10 mouse cellular contexts compared by ENCODE assay signal in genomic region chr6:88203791-88204405, GRCm38 (mm10). TPM values are rescaled to one million over a fixed set of nuclear protein-coding genes. Genes with fewer than 3 reads are reported as not detected.
DNase-seq lines count a peak whose midpoint lies in the region; ATAC-seq and TF ChIP-seq lines count a peak whose summit lies in the region.
"Had no signal": no experiment of that assay in that cellular context is flagged by ENCODE, and none has a peak within 500 bp of the region (broad histone marks: within the 10 kb centered on the region; RNA-seq: fewer than 3 reads in every experiment).

No protein-coding gene starts in this region.

- 13% methylated on average over 10 of the region's 10 CpGs for WGBS in intestine, embryonic 14.5 days
- 28% methylated on average over 10 of the region's 10 CpGs for WGBS in intestine, postnatal 0 days
- 20% methylated on average over 10 of the region's 10 CpGs for WGBS in intestine, embryonic 15.5 days
- 3% methylated on average over 10 of the region's 10 CpGs for WGBS in forebrain, embryonic 11.5 days

- peaks cover 87% of the 10 kb centered on the region for H3K27me3 ChIP-seq in intestine, embryonic 14.5 days (replicated peaks; ENCODE audit: control insufficient read depth, insufficient read depth, low read length)
- H3K27me3 ChIP-seq in intestine, postnatal 0 days (replicated peaks; ENCODE audit: control insufficient read depth, insufficient read depth, low read length): peaks cover 80% of the 10 kb centered on the region
- H3K27me3 ChIP-seq in testis, adult 2 months (ENCODE audit: control insufficient read depth, insufficient read depth, low read length): no peaks in the 10 kb centered on the region; the same call in 1 of the 2 replicates
- peaks cover 92% of the 10 kb centered on the region for H3K27me3 ChIP-seq in intestine, embryonic 15.5 days (replicated peaks)
- H3K27me3 ChIP-seq in forebrain, embryonic 11.5 days (ENCODE audit: control insufficient read depth, insufficient read depth, low read length): peaks cover 81% of the 10 kb centered on the region

- H3K9me3 ChIP-seq in intestine, embryonic 14.5 days (ENCODE audit: control insufficient read depth, low read length): no peaks in the 10 kb centered on the region
- no peaks in the 10 kb centered on the region for H3K9me3 ChIP-seq in intestine, postnatal 0 days (ENCODE audit: control insufficient read depth)
- no peaks in the 10 kb centered on the region for H3K9me3 ChIP-seq in intestine, embryonic 15.5 days
- no peaks in the 10 kb centered on the region for H3K9me3 ChIP-seq in forebrain, embryonic 11.5 days (ENCODE audit: control insufficient read depth, low read length)
- H3K9me3 ChIP-seq: neural tube, embryonic 13.5 days had no signal

- no peak overlapping the region for H3K9ac ChIP-seq in intestine, embryonic 14.5 days (ENCODE audit: low read length)
- no peak overlapping the region for H3K9ac ChIP-seq in intestine, postnatal 0 days (ENCODE audit: low read depth, low read length)
- H3K9ac ChIP-seq in intestine, embryonic 15.5 days: no peak overlapping the region
- no peak overlapping the region for H3K9ac ChIP-seq in forebrain, embryonic 11.5 days (ENCODE audit: low read length)
- H3K9ac ChIP-seq: neural tube, embryonic 13.5 days had no signal

- H3K4me2 ChIP-seq in intestine, embryonic 14.5 days (ENCODE audit: low read length): no peak overlapping the region
- no peak overlapping the region for H3K4me2 ChIP-seq in intestine, postnatal 0 days (replicated peaks; ENCODE audit: low read depth)
- 0 out of 2 replicates have a peak overlapping the region, but pooled peaks have one; percentile 3 for H3K4me2 ChIP-seq in intestine, embryonic 15.5 days (replicated peaks)
- no peak overlapping the region for H3K4me2 ChIP-seq in forebrain, embryonic 11.5 days (ENCODE audit: low read depth, low read length, severe bottlenecking)
- H3K4me2 ChIP-seq: neural tube, embryonic 13.5 days had no signal

- H3K36me3 ChIP-seq in intestine, embryonic 14.5 days (ENCODE audit: control insufficient read depth, insufficient read depth, low read length): no peaks in the 10 kb centered on the region
- H3K36me3 ChIP-seq in intestine, postnatal 0 days (ENCODE audit: control insufficient read depth, insufficient read depth): no peaks in the 10 kb centered on the region
- H3K36me3 ChIP-seq in testis, adult 2 months (ENCODE audit: control insufficient read depth, insufficient read depth, low read length): no peaks in the 10 kb centered on the region
- no peaks in the 10 kb centered on the region for H3K36me3 ChIP-seq in intestine, embryonic 15.5 days
- no peaks in the 10 kb centered on the region for H3K36me3 ChIP-seq in forebrain, embryonic 11.5 days (ENCODE audit: control insufficient read depth, insufficient read depth, low read length)
- H3K36me3 ChIP-seq: neural tube, embryonic 13.5 days had no signal

- peaks cover 2% of the 10 kb centered on the region; the same call in 1 of the 2 replicates for H3K4me1 ChIP-seq in intestine, embryonic 14.5 days (replicated peaks; ENCODE audit: control insufficient read depth, insufficient read depth, low read length)
- H3K4me1 ChIP-seq in intestine, postnatal 0 days (replicated peaks; ENCODE audit: control insufficient read depth, insufficient read depth, low read length): no peaks in the 10 kb centered on the region
- peaks cover 20% of the 10 kb centered on the region for H3K4me1 ChIP-seq in testis, adult 2 months (ENCODE audit: control insufficient read depth, insufficient read depth, low read length)
- peaks cover 11% of the 10 kb centered on the region for H3K4me1 ChIP-seq in intestine, embryonic 15.5 days (replicated peaks)
- H3K4me1 ChIP-seq in forebrain, embryonic 11.5 days (replicated peaks; ENCODE audit: control insufficient read depth, insufficient read depth, low read length): 0 out of 2 replicates have a peak, but pooled peaks cover 3% of the 10 kb centered on the region

- DNase-seq in intestine, embryonic 14.5 days (ENCODE audit: low spot score): peak; percentile 61
- DNase-seq in testis, postnatal 14 days (ENCODE audit: low spot score): no peak
- no peak for DNase-seq in cerebellum, adult 18-20 months
- DNase-seq in forebrain, embryonic 11.5 days (ENCODE audit: low spot score): no peak
- DNase-seq: cerebellum, postnatal 25 days; gastrocnemius, postnatal 14 days had no signal

- no peak overlapping the region for H3K4me3 ChIP-seq in intestine, embryonic 14.5 days (ENCODE audit: low read depth, low read length)
- H3K4me3 ChIP-seq in intestine, postnatal 0 days (ENCODE audit: low read depth, low read length): no peak overlapping the region
- peak overlapping the region; percentile 54 for H3K4me3 ChIP-seq in testis, adult 2 months (ENCODE audit: control insufficient read depth, low read depth, low read length)
- H3K4me3 ChIP-seq in intestine, embryonic 15.5 days (replicated peaks): no peak overlapping the region
- no peak overlapping the region for H3K4me3 ChIP-seq in forebrain, embryonic 11.5 days (ENCODE audit: low read depth, low read length)
- H3K4me3 ChIP-seq: neural tube, embryonic 13.5 days had no signal

- TF ChIP-seq CTCF in intestine, postnatal 0 days (IDR thresholded peaks at IDR 0.05; ENCODE audit: low read depth): no peak
- TF ChIP-seq CTCF in testis, adult 2 months (IDR thresholded peaks at IDR 0.05; ENCODE audit: control insufficient read depth, insufficient read depth, insufficient replicate concordance, low read depth, low read length): no peak

- no peak for ATAC-seq in intestine, embryonic 14.5 days (replicated peaks; ENCODE audit: low FRiP score, low TSS enrichment, low read depth)
- no peak for ATAC-seq in intestine, postnatal 0 days
- ATAC-seq in intestine, embryonic 15.5 days: no peak
- no peak for ATAC-seq in forebrain, embryonic 11.5 days (replicated peaks; ENCODE audit: low FRiP score)

- 0 out of 2 replicates have a peak overlapping the region, but pooled peaks have one; percentile 18 for H3K27ac ChIP-seq in intestine, embryonic 14.5 days (ENCODE audit: low read depth)
- H3K27ac ChIP-seq in intestine, postnatal 0 days (ENCODE audit: low read depth, low read length): no peak overlapping the region
- no peak overlapping the region for H3K27ac ChIP-seq in testis, adult 2 months (ENCODE audit: control insufficient read depth, insufficient read depth, low read depth, low read length)
- H3K27ac ChIP-seq in intestine, embryonic 15.5 days: no peak overlapping the region
- H3K27ac ChIP-seq in forebrain, embryonic 11.5 days (ENCODE audit: low read depth, low read length): no peak overlapping the region
- H3K27ac ChIP-seq: neural tube, embryonic 13.5 days had no signal

- TF ChIP-seq POLR2A in testis, adult 2 months (IDR thresholded peaks at IDR 0.05; ENCODE audit: control insufficient read depth, low read depth, low read length): no peak

RNA-seq across cellular contexts. Expression of gene Gata2, which starts 10.2 kb away (rescaled TPM):
- 3.7 and 4.7 TPM in 2 replicates for polyA plus RNA-seq in intestine, embryonic 14.5 days (2014; fragmentation: Nextera tagmentation; extraction: Ambion mirVana)
- 3.5 and 3.7 TPM in 2 replicates for polyA plus RNA-seq in intestine, postnatal 0 days (2015; fragmentation: Nextera tagmentation; extraction: Ambion mirVana)
- 44.7 and 54.1 TPM in 2 replicates for polyA plus RNA-seq in testis, adult 2 months (2012; rRNA removed)
- polyA plus RNA-seq in intestine, embryonic 15.5 days (2015; fragmentation: Nextera tagmentation; extraction: Ambion mirVana): 6.4 and 8.7 TPM in 2 replicates
- 6.3 and 7.9 TPM in 2 replicates for polyA plus RNA-seq in forebrain, embryonic 11.5 days (2014; fragmentation: Nextera tagmentation; extraction: Ambion mirVana)

RNA-seq across cellular contexts. Expression of gene Dnajb8, which starts 18.2 kb away (rescaled TPM):
- not detected in 2 replicates for polyA plus RNA-seq in intestine, embryonic 14.5 days (2014; fragmentation: Nextera tagmentation; extraction: Ambion mirVana)
- polyA plus RNA-seq in intestine, postnatal 0 days (2015; fragmentation: Nextera tagmentation; extraction: Ambion mirVana): not detected in 2 replicates
- polyA plus RNA-seq in testis, adult 2 months (2012; rRNA removed): 720 and 738 TPM in 2 replicates
- not detected in 2 replicates for polyA plus RNA-seq in intestine, embryonic 15.5 days (2015; fragmentation: Nextera tagmentation; extraction: Ambion mirVana)
- polyA plus RNA-seq in forebrain, embryonic 11.5 days (2014; fragmentation: Nextera tagmentation; extraction: Ambion mirVana): not detected in 2 replicates
- polyA plus RNA-seq: neural tube, embryonic 13.5 days had no signal

Comparison
In these comparisons a context has a peak if more than half of its experiments do, and no peak if none do; other contexts are left out.
1. RNA of gene Dnajb8, which starts 18.2 kb away (polyA plus RNA-seq): 720 to 738 TPM in testis, adult 2 months; not detected in intestine, embryonic 14.5 days, not detected in intestine, postnatal 0 days, not detected in intestine, embryonic 15.5 days and not detected in forebrain, embryonic 11.5 days; every median in the first group is over 100 times any median in the second.